Mouse (Mus musculus): ENCODE measurements around the gene Pygb. TPM values are rescaled to one million over a fixed set of nuclear protein-coding genes. Genes with fewer than 3 reads are reported as not detected.

The Pygb gene
- total RNA-seq, 2 experiments from 2014 or later, result 126 to 127 TPM

DNA sequence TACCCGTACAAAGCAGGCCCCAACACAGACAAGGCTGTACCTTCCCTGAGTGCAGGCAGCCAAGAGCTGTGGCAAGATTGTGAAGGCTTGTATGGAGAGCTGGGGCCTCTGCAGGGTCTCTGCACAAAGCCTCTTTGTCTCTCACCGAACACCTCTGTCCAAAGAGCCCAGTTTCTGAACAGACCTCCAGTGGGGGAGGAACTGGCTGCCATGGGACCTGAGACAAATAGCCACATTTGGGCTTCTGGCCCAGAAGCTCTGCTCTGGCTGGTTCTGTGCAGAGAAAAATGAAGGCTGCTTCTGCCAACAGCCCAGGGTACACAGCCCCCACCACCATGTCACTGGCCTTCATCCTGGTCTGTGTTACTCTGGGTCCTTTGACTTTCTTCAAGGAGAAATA is 20.9 kb upstream of the Pygb start:
- H3K4me3 ChIP-seq, result no peak overlapping the region
- DNase-seq (ENCODE audit: extremely low spot score in 1 of 2, low spot score in 2 of 2), result peak in 1 of 2 experiments; percentile 47
- intact Hi-C loops (cut with DNase I), result no loop called here
- no peak for TF ChIP-seq CTCF (IDR thresholded peaks at IDR 0.05)
- H3K27ac ChIP-seq, result peak overlapping the region; percentile 33; the same call in 1 of the 2 replicates

DNA sequence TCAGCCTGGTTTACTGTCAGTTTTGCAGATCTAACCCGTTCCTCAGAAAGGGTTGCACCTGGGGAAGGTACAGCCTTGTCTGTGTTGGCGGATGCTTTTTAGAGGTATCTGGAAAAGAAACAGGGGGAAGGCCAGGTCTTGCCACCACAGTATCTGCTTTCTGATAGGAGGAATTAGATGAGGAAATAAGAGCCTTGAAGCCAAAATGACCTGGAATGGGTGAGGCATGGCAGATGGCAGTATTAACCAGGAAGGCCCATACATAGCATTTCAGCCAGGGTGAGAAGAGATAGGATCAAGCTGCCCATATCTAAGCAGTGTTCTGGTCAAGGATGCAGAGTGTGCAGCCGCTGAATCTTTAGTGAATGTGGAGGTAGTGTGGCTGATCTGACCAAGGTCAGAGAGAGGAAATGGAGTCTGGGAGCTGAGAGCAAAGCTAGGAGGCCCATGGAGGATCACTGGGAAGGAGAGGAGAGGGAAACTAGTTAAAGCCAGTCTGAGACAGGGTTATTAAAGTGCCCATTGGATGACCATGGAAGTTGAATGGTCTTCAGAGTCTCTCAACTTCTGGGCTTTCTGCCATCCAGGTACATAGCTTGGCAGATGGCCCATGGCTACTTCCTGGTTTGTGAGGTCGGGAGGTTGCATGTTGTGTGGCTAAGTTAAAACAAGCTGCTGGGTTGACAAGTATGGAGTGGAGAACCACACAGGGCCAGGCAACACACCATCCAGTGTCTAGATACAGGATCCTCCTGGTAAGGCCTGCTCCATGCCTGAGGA is 20.3 kb upstream of the Pygb start:
- intact Hi-C loops (cut with DNase I), result no loop called here
- TF ChIP-seq CTCF (IDR thresholded peaks at IDR 0.05), result no peak
- no peak overlapping the region for H3K4me3 ChIP-seq
- DNase-seq (ENCODE audit: extremely low spot score in 1 of 2, low spot score in 2 of 2), result no peak
- H3K27ac ChIP-seq, result peak overlapping the region; percentile 32

DNA sequence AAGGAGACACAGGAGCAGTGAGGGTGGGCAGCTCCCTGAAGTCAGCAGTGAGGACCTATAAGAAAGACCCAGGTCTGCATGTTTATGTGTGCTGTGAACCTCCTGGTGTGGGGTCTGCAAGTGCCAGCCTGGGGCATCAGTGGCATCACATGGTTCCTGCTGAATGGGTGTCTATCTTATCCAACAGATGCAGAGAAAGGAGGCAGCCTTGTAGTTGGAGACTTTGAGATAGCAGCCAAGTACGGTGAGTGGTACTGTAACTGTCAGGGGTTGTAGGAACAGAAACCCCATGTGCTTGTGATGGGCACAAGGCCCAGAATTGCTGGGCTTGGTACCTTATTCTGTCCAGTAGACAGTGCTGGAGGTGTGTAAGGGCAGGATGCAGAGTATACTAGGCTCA is 17.9 kb upstream of the Pygb start:
- TF ChIP-seq CTCF (IDR thresholded peaks at IDR 0.05), result no peak
- Histone ChIP-seq H3K4me3 (no peak overlapping the region), H3K27ac (no peak overlapping the region)
- no peak for DNase-seq (ENCODE audit: extremely low spot score in 1 of 2, low spot score in 2 of 2)
- intact Hi-C loops (cut with DNase I), result no loop called here

DNA sequence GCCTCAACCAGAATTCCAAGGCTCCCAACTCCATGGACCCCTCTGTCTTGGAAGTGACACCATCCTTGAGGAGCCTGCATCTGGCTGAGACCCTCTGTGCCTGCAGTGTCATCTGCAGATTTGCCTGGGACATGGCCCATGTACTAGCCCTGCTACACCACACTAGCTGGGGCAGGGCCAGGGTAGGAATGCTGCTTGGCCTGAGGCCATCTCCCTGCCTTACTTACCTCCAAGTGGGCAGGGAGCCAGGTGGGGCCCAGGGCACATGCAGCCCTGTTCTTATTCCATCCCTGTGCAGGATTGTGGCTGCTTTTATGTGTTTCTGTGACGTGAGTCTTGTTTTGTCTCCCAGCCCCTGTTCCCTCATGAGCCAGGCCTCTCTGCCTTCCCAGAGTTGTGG is 15.8 kb upstream of the Pygb start:
- no peak for TF ChIP-seq CTCF (IDR thresholded peaks at IDR 0.05)

DNA sequence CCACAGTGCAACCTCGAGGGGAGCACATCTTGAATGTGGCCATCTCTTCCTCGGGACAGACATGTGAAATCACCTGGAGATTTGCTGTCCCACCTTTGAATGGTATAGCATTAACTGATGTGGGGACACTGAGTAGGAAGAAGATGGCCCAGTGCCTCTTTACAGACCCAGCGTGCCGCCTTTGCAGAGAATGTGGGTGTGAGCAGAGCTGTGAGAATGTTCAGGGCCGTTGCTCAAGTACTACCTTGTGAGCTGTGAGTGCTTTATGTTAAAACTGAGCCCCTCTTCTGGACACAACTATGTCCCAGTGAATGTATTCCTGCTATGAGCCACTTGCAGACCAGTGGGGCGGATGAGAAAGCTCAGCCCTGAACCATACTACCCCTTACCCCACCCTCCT is 15.4 kb upstream of the Pygb start:
- Histone ChIP-seq H3K4me3 (no peak overlapping the region), H3K27ac (no peak overlapping the region)
- no peak for DNase-seq (ENCODE audit: extremely low spot score in 1 of 2, low spot score in 2 of 2)
- TF ChIP-seq CTCF (IDR thresholded peaks at IDR 0.05), result no peak
- intact Hi-C loops (cut with DNase I), result no loop called here

More for the DNA sequence above, 15.8 kb upstream of the Pygb start:
- Histone ChIP-seq H3K4me3 (no peak overlapping the region), H3K27ac (no peak overlapping the region)
- intact Hi-C loops (cut with DNase I), result no loop called here
- DNase-seq (ENCODE audit: extremely low spot score in 1 of 2, low spot score in 2 of 2), result no peak

DNA sequence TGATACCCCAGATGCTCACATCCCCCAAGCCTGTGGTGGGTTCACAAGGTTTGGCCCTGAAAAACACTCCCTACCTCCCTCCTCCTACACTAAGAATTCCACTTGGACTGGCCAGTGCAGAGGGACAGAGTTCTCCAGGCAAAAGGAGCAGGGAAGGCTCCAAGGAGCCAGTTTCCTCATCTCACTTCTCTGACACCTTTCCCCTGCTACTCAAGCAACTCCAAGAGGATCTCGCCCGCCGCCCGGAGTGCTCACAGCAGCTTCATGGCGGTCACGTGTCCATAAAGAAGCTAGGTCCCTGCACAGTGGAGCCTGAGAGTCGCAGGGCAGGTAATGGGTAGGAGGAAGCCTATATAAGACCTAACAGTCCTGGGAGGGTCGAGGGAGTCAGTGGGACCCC is 14.5 kb upstream of the Pygb start:
- Histone ChIP-seq H3K4me3 (no peak overlapping the region), H3K27ac (no peak overlapping the region)
- intact Hi-C loops (cut with DNase I), result no loop called here
- DNase-seq (ENCODE audit: extremely low spot score in 1 of 2, low spot score in 2 of 2), result no peak
- TF ChIP-seq CTCF (IDR thresholded peaks at IDR 0.05), result no peak

DNA sequence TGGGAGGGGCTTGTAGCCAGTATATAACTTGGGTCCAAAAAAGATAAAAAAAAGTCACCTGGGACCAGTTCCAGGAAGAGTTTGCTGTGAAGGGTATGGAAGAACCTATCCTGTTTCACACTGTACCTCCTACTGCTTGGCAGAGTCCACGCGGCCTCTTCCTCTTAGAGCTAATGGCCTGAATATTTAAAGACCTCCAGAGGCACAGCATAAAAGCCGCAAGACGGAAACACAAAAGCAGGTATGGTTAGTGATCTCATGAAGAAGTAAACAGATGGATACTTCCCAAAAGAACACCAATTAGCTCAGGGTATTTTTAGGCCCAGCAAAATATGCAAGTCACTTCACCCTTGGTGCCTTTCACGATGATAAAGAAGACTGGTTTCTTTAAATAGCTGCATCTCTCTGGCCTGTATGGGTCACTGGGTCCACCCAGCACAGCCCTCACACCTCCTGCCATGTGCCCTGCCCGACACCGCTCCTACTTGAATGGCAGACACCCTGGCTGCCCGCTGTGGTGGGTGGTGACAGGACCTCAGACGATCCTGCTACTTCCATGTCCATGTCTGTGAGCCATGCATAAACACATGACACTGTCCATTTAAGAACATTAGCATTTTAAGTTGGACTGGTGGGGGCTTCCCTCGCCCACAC is 13.9 kb upstream of the Pygb start:
- TF ChIP-seq CTCF (IDR thresholded peaks at IDR 0.05), result no peak
- DNase-seq (ENCODE audit: extremely low spot score in 1 of 2, low spot score in 2 of 2), result no peak
- intact Hi-C loops (cut with DNase I), result no loop called here
- H3K4me3 ChIP-seq, result no peak overlapping the region
- no peak overlapping the region for H3K27ac ChIP-seq

DNA sequence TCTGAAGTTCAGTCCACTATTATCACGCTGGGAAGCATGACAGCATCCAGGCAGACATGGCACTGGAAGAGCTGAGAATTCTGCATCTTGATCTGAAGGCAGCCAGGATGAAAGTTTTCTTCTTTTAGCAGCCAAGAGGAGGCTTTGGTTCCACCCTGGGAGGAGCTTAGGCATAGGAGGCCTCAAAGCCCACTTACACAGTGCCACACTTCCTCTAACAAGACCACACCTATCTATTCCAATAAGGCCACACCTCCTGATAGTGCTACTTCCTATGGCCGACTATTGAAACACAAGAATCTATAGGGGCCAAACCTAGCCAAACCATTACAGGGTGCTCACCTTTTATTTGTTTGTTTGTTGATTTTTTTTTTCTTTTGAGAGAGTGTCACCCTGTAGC is 3.7 kb upstream of the Pygb start:
- no peak for DNase-seq (ENCODE audit: extremely low spot score in 1 of 2, low spot score in 2 of 2)
- intact Hi-C loops (cut with DNase I), result no loop called here
- TF ChIP-seq CTCF (IDR thresholded peaks at IDR 0.05), result no peak

DNA sequence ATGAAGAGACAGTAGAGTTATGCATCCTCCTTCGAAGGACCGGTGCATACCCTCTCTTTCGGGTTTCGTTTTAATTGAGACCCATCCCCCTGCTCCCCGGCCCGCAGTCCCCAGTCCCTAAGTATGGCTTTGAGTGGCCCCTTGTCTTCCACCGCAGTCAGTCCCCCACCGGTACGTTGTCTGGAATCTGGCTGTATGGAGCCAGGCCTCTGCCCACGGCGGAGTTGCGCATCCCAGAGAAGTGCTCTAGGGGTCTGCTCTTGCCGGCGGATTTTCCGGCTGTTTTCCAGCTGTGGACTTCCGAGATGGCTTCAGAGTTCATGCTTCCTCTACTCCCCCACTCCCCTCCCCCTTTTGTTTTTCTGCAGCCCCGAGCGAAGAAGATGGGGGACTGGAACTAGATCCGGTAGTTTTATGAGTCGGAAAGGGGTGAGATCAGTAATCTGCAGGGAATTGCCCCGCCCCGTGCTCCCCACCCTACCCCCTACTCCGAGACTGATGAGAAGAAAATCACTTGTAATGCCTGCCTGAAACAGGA is 768 bp downstream of the Pygb start:
- Histone ChIP-seq H3K27ac (peak overlapping the region; percentile 69), H3K4me3 (peak overlapping the region; percentile 82)
- TF ChIP-seq CTCF (IDR thresholded peaks at IDR 0.05), result no peak
- DNase-seq (ENCODE audit: extremely low spot score in 1 of 2, low spot score in 2 of 2), result no peak
- intact Hi-C loops (cut with DNase I), result loop anchor here (5.0 kb wide), 1 partner anchor 110 kb away; no protein-coding TSS in a partner anchor

More for the DNA sequence above, 3.7 kb upstream of the Pygb start:
- Histone ChIP-seq H3K4me3 (no peak overlapping the region), H3K27ac (no peak overlapping the region)

DNA sequence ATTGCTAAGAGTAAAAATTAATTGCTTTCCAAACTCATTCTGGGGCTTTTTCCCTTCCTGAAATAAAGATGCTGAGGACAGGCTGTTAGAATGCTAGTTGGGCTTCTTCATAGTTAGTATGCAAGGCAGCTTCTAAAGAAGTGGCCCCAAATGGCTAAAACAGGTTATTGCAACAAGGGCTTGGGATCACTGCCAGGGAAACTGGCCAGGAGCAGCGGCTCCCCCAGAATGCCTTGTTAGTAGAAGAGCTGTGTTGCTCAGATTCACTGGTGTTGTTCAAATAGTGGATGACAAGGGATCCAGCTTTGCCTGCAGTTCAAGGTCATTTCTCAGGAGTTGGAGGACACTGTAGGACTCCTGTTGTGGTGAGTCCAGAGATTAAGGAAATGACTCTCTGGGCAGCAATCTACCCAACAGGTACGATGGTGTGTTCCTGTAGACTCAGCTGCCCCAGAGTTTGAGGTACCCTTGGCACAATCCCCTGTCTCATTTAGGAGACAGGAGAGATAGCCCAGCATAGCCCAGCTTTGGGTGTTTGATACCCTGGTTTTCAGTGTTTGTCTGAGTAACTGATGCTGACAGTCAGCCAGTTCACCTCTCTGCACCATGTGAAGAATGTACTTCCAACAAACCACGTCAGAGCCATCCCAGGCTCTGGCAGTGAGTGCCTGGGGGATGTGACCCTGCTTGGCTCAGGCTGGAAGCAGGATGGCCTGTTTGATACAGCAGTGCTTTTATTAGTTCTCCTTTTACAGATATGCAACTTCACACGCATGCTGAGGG is 2.4 kb downstream of the Pygb start:
- H3K4me3 ChIP-seq, result peak overlapping the region; percentile 82
- peak; percentile 61 to 72 for DNase-seq (ENCODE audit: extremely low spot score in 1 of 2, low spot score in 2 of 2)
- peak overlapping the region; percentile 68 for H3K27ac ChIP-seq
- intact Hi-C loops (cut with DNase I), result loop anchor here (5.0 kb wide), 1 partner anchor 112 kb away; no protein-coding TSS in a partner anchor
- peak; percentile 31 for TF ChIP-seq CTCF (IDR thresholded peaks at IDR 0.05)

DNA sequence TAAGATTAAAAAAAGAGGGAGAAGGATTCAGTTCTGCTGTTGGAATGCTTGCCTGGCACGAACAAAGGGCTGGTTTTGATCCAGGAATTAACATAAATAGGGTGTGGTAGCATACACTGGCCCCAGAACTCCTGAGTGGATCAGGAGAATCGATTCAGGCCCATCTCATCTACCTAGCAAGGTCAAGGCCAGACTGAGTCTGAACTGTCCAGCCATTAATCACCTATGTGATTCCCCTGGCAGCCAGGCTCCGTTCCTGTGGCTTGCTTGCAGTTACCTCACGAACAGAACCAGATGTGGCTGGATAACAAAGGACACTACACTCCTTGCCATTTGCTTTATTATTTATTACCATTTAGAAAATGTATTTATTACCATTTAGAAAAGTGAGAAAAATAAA is 6.8 kb downstream of the Pygb start:
- intact Hi-C loops (cut with DNase I), result no loop called here
- TF ChIP-seq CTCF (IDR thresholded peaks at IDR 0.05), result no peak
- no peak for DNase-seq (ENCODE audit: extremely low spot score in 1 of 2, low spot score in 2 of 2)

More for the DNA sequence above, 6.8 kb downstream of the Pygb start:
- Histone ChIP-seq H3K27ac (no peak overlapping the region), H3K4me3 (no peak overlapping the region)
